Mouse (Mus musculus) gastrocnemius, postnatal 25 days (tissue): ENCODE measurements at regions not wholly inside any gene's neighbourhood (a gene's known extent, or its start where the extent isn't known, plus 50 kb on each side); places are given as distances from the start of the nearest gene placed in this dataset.

ENCODE experiments used
- DNase-seq: peaks from one replicate; pipeline ENCODE4 v3.0.0; 2022

- DNase-seq: no peak
Observed at GRCm38 (mm10) chr1:90343492-90343891, 139.7 kb downstream of the Ackr3 start.

- no peak for DNase-seq
Observed at GRCm38 (mm10) chr1:90347032-90347431, 143.3 kb downstream of the Ackr3 start.

- no peak for DNase-seq
Observed at GRCm38 (mm10) chr1:90349611-90350010, 145.8 kb downstream of the Ackr3 start.

DNA sequence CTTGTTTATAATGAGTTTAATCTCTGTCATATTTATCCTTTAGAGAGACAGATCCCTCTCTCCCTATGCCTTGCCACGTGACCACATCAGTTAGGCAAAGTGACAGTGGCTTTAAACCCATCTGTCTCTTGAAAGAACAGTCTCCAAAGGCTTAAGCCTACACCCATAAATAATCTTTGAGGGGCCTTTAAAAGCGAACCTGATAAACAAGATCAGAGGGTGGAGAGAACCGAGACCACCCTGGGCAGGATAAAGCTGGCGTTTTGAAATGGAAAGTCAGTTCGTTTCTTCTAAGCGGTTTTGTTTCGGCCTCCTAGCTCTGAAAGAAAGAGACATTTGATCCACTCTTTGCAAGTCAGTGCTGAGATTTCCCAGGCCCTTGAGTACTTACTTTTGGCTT is 149.5 kb downstream of the Ackr3 start:
- no peak for DNase-seq

- DNase-seq: no peak
Observed at GRCm38 (mm10) chr1:90356567-90356966, 152.8 kb downstream of the Ackr3 start.

GRCm38 (mm10) chr1:90357391-90357790 is 153.6 kb downstream of the Ackr3 start:
- DNase-seq: no peak

GRCm38 (mm10) chr1:90358971-90359370 is 155.2 kb downstream of the Ackr3 start:
- peak; percentile 75 for DNase-seq

DNA sequence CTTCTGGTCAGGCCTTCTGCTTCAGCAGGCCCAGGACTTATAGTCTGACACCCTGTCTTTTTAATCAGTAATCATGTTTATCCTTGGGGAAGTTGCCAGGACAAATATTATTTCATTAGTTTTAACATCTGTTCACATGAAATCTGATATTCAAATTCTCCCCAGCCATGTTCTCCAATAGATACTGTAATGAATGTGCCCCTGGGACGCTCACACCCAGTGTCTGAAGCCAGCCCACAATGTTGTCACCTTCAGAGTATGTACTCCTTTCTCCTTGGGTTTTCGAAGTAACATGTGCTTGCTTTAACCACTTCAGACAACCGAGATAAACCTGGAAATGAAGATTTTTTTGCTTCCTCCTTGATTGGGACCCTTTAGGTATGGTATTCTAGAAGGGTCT is 156.3 kb downstream of the Ackr3 start:
- DNase-seq: peak; percentile 45

DNA sequence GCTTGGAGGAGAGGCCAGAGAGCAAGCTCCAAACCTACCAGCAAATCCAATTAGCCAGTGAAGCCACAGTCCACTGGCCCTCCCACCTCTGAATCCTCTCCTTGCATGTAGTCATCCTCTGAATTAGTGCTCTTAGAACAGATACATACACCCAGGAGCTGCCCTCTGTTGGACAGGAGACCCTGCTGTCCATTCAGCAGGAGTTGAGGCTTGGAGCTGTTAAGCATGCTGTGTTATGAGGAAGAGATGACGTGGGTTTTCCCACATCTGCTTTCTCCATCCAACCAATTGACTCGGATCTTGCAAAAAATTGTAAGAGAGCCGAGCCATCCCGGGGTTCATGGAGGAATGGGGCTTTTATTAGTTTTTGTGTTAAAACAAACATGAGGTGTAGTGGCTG is 160.7 kb downstream of the Ackr3 start:
- DNase-seq: no peak

GRCm38 (mm10) chr1:90368581-90368980 is 164.8 kb downstream of the Ackr3 start:
- no peak for DNase-seq

DNA sequence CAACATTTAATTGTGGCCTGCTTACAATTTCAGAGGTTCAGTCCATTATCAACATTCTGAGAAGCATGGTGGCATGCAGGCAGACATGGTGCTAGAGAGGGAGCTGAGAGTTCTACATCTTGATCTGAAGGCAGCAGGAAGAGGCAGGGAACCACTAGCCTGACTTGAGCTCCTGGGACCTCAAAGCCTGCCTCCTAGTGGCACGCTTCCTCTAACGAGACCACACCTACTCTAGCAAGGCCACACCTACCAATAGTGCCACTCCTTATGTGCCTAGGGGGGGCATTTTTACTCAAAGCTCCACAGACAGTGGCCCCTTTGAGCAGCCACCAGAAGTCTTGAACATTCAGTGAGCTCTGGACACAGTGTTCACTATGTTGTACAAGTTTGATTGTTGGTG is 165.5 kb downstream of the Ackr3 start:
- DNase-seq: no peak

GRCm38 (mm10) chr1:90370766-90371165 is 167.0 kb downstream of the Ackr3 start:
- no peak for DNase-seq

GRCm38 (mm10) chr1:90373001-90373400 is 169.2 kb downstream of the Ackr3 start:
- no peak for DNase-seq

DNA sequence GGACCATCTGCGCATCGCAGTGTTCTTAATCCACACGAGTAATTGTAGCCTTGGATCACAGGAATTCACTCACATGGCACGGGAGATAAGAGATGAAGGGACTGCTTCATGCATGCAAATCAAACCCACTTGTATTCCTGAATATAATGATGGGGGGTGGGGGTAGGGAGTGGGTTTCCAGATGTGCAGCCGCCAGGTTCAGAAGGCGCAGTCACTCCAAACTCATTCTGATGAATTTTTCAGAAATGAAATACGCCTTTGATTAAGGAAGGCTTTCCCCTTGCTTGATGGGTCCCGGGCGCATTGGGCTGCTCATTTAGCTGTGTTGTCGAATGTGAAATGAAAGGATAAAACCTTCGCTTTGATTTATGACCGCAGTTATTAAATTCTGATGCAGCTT is 170.7 kb downstream of the Ackr3 start:
- no peak for DNase-seq

- DNase-seq: no peak
Observed at GRCm38 (mm10) chr1:90380034-90380705, 176.4 kb downstream of the Ackr3 start.

DNA sequence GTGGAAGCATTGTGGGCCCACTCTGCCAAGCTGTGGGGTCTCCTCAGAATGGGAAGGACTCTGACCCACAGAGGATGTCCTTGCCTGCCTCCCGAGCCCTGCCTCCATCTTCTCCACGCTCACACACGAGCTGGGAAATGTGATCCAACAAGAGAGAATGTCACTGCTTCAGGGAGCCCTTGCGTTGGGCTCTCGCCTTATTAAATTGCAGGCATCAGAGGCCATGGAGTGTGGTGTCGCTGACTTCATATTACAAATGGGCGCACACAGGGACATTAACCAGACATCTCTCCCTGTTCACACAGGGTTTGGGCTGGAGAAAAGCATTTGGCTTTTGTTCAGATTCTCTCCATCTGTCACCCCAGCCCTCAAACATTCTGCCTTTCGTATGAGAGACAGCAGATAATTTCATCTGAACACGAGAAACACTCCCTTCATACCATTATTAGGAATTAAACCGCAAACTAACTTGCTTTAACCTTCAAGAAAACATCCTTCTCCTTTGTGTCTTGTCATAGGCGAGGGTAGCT is 179.2 kb downstream of the Ackr3 start:
- DNase-seq: no peak

GRCm38 (mm10) chr1:90385024-90385423 is 181.2 kb downstream of the Ackr3 start:
- DNase-seq: no peak

- no peak for DNase-seq
Observed at GRCm38 (mm10) chr1:90386792-90387191, 183.0 kb downstream of the Ackr3 start.

GRCm38 (mm10) chr1:90390422-90390821 is 186.6 kb downstream of the Ackr3 start:
- no peak for DNase-seq

- DNase-seq: no peak
Observed at GRCm38 (mm10) chr1:90393861-90394260, 190.1 kb downstream of the Ackr3 start.

- DNase-seq: no peak
Observed at GRCm38 (mm10) chr1:90395331-90396016, 191.7 kb downstream of the Ackr3 start.

DNA sequence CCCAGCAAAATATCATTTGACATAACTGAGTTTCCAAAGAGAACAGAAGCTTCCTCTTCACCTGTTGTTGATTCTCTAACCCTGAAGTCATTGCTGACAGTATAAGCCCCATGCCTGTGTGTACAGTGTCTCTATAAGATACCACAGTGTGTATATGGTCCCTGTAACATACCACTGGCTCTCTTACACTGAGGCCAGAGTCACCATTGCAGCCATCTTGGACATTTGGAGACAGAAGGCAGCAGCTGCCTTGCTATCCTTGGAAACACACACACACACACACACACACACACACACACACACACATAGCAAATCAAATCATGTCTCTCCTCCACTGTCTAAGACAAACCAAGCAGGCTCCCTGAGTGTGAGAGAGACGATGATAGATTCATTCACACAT is 192.9 kb downstream of the Ackr3 start:
- DNase-seq: no peak

GRCm38 (mm10) chr1:90397355-90397754 is 193.6 kb downstream of the Ackr3 start:
- DNase-seq: no peak
